Mouse (Mus musculus): ENCODE measurements at regions not wholly inside any gene's neighbourhood (a gene's known extent, or its start where the extent isn't known, plus 50 kb on each side); places are given as distances from the start of the nearest gene placed in this dataset.

DNA sequence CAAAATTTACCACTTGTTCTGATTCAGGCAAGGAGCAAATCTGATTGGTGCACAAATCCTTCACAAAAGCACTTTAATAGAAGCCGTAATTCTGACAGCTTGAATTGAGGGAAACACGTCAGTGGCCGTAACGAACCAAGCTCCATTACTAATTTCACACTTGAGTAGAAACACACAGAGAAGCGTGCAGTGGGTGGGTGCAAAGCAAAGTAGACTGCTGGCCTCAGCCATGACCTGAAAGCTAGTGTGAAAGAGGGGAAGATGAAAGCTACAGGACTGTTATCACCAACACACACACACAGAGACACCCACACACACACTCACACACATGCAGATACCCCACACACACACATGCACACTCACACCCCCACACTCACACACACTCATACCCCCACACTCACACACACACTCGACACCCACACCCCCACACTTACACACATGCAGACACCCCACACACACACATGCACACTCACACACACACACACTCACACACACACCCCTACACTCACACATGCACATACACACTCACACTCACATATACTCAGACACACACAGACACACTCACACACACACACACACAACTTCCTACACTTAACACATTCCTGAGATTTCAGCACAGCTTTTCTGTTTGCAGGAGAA, 248.8 kb upstream of the Gpc5 start:
- TF ChIP-seq CTCF (IDR thresholded peaks at IDR 0.05; ENCODE audit: low read depth, low read length): no peak
- TF ChIP-seq POLR2A (IDR thresholded peaks at IDR 0.05; ENCODE audit: insufficient read depth, low read length): no peak
